Mouse (Mus musculus) brain, adult 10 weeks (tissue): ENCODE measurements around the gene AF067063. TPM values are rescaled to one million over a fixed set of nuclear protein-coding genes. Genes with fewer than 3 reads are reported as not detected.

ENCODE experiments used
- polyA plus RNA-seq: library from polyadenylated mRNA; stranded (reverse); fragments of 350-450 nt; fragmentation: Illumina TruSeq; extraction: RNeasy Lipid Tissue Mini Kit (QIAGEN cat#74804); gene quantifications from one replicate; pipeline ENCODE4 v1.2.3, GENCODE M21; 2015; ENCODE audit warnings: low read depth, low replicate concordance

AF067063 gene
- not detected for polyA plus RNA-seq

DNA sequence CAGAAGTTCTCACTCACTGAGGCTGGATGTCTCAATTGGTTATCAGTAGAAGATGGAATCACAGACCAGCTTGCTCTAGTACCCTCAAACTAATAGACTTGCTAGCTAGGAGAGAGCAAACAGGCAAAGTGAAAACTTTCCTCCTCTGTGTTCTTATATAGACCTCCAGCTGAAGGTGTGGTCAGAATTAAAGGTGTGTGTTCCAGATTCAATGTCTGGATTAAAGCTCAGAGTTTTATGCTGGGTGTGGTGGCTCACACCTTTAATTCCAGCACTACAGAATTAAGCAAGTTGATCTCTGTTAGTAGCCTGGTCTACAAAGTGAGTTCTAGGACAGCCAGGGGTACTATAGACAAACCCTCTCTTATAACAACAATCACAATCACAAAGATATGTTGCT lies at the start of gene AF067063:
TSS of gene AF067063 (minus strand) at position 101 of the 400 bp plus-strand sequence.

DNA sequence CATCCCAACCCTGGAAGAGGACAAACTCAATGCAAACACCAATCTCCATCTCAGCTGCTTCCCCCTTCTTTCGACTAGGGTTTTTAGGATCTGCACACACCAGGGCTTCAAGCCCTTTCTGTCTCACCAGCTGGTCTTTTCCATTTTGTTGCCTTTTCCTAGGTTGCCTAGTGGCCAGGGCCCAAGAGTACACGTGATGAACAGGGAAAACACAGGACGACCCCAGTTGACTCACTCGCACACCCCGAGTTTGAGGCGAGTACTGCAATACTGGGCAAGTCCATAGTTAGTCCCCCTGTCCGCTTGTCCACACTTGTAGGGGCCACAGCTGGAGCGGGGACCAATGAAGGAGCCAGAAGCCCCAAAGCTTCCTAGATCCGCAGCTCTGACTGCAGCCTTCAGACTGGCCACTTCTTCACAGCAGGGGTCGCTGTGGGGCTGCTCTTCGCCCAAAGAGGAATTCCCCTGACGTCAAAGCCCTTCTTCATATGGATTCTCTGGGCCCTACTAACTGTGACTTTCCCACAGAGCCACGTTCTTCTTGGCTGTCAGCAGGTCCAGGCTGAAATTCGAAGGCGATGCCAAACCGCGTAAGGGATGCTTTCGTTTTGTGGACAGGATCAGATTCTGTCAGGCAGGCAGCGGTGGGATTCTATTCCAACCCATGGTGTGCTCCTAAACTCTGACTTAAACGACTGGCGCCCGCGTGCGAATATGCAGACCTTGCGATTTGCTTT lies 5.5 kb upstream of the AF067063 start, which contains the start of gene D13Ertd608e:
TSS of gene D13Ertd608e (plus strand) at position 687 of the 737 bp plus-strand sequence.

DNA sequence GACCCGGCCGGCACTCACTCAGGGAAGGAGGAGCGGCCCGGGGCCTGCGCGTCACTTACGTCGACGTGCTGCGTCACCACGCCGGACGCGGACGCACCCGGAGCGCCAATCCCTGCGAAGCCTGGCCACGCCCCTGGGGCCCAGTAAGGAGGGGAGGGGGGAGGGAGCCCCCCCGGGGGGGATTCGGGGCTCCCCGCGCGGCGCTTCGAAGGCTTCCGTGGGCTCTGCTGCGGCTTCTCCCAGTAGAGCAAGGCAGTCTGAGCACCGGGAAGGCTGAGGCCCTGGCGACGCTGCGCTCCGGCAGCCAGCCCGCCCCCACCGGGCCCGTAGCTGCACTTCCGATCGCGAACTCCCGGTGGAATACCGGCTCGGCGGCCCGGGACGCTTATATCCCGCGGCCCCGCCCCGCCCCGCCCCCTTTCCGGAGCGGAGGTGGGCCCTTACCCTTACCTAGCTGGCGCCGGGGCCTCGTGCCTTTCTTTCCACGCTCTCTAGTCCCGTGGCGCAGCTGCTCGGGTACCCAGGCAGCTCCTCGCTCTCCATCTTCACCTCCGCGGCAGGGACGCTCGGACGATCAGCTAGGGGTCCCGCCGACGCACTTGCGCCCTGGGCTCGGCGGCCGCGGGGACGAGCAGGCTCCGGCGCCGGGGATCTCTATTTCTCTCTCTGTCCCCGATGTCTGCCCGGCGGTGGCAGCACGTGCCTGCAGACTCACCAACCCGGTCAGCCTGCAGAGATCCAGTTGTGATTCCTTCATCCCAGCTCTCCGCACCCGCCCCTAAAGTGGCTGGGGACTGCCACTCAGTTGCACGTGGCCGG lies 39.0 kb downstream of the AF067063 start, which contains the start of gene Zfp131:
TSS of gene Zfp131 (minus strand) at position 129 of the 819 bp plus-strand sequence.

Other genes starting within 250 kb of the AF067063 start
- 2.5 TPM for gene Ccl28, start 206.4 kb downstream of the AF067063 start, polyA plus RNA-seq
- 199 TPM for gene Hmgcs1, start 139.8 kb downstream of the AF067063 start, polyA plus RNA-seq
- gene Nim1k, start 74.3 kb downstream of the AF067063 start, polyA plus RNA-seq: 12.4 TPM
- 38.5 TPM for gene Zfp131, start 39.3 kb downstream of the AF067063 start, polyA plus RNA-seq
- gene D13Ertd608e, start 5.8 kb upstream of the AF067063 start, polyA plus RNA-seq: not detected
- not detected for gene Tcstv1, start 64.6 kb upstream of the AF067063 start, polyA plus RNA-seq
- gene Gm21761, start 99.1 kb upstream of the AF067063 start, polyA plus RNA-seq: not detected
- gene B020031M17Rik, start 120.6 kb upstream of the AF067063 start, polyA plus RNA-seq: not detected
- not detected for gene Gm36079, start 196.8 kb upstream of the AF067063 start, polyA plus RNA-seq
- gene Gm21188, start 222.0 kb upstream of the AF067063 start, polyA plus RNA-seq: not detected